Mouse (Mus musculus): ENCODE data around the gene Zswim2.

GRCm38 (mm10) chr2:83940931-83941361, at the start of gene Zswim2:
- TF ChIP-seq ZC3H11A (IDR thresholded peaks at IDR 0.05; ENCODE audit: borderline replicate concordance, low read depth, low read length), result no peak
- TF ChIP-seq HCFC1 (IDR thresholded peaks at IDR 0.05; ENCODE audit: borderline replicate concordance, insufficient read depth, low read length), result no peak
- no peak for TF ChIP-seq ZNF384 (IDR thresholded peaks at IDR 0.05; ENCODE audit: low read depth, low read length)
- TF ChIP-seq MAFK (IDR thresholded peaks at IDR 0.05; ENCODE audit: insufficient read depth, low read depth, low read length), result no peak

Measured in ES-E14 (cell line).